Mouse (Mus musculus) C2C12 (cell line): ENCODE results near the gene Mmel1.

Experiments used
- CEBPB ChIP-seq: IDR thresholded peaks from one replicate; pipeline ENCODE4 v1.6.1; 2011; ENCODE audit warnings: low read depth, mild to moderate bottlenecking, control low read depth, moderate library complexity
- CTCF ChIP-seq: IDR thresholded peaks from one replicate; pipeline ENCODE4 v1.5.1; 2011; ENCODE audit not compliant: control insufficient read depth, insufficient read depth, insufficient read length
- MAX ChIP-seq: IDR thresholded peaks from one replicate; pipeline ENCODE4 v1.6.1; 2011; ENCODE audit warnings: mild to moderate bottlenecking, control low read depth
- USF1 ChIP-seq: IDR thresholded peaks from one replicate; pipeline ENCODE4 v1.6.1; 2011; ENCODE audit warnings: low read depth, mild to moderate bottlenecking, control low read depth, moderate library complexity

DNA sequence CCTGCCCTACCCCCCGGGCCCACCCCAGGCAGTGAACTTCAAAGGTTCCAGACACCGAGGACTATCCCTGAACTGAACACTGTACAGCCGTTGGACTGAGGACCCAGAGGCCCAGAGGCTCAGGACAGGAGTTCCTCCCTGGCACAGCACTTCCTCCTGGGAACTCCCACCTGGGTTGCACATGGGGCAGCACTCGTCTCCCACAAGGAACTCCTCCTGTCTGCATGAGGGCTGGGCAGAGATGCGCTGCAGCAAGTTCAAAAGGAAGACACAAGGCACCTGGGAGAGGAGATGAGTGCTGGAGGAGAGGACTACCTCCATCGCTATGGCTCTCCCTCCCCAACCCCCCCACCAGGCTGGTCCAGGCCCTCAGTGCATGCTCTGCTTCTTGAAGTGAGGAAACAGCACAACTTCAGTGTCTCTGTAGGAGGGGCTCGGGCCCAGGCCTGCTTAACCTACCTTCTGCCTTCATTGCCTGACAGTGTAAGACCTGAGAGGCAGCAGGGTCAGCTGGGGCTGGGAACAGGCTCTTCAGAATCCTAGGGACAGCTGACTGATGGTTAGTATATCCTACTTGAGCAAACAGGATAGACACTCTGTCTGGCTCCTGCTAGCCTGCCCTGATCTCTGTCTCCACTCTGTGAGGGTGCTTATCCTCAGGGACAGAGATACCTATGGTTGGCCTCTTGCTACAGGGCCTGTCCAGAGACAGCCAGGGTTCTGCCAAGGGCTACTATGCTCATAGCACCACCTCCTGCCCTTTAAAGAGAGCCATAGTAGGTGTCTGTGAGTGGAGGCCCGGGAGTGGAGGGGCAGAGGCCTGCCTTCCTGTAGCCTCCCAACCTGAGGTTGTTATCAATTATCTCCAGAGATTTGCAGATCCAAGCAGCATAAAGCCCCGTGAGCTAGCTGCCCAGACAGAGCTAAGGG is 57.8 kb downstream of the Mmel1 start:
- TF ChIP-seq MAX (no peak), CTCF (no peak), CEBPB (no peak), USF1 (no peak)
